Mouse (Mus musculus): ENCODE measurements around the gene Ptgr1.

The Ptgr1 gene

DNA sequence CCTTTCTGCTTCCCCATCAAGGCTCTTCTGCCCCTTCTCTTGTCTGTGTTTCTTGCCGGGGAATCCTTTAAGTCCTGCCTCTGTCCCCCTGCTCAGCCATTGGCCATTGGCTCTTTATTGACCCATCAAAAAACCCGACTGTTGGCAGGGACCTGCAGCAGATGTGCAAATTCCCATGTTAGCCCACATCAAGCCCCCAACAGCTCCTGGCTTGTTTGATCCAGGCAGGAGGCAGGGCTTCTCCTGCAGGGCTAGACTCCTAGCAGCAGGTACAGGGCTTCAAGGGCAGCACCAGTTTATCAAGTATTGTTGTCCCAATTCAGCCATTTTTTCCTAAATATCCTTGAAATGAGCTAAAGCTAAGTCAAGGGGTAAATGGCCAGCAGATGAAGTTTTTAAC is 60.8 kb downstream of the Ptgr1 start:
- no peak for DNase-seq (ENCODE audit: low read depth, low spot score)

DNA sequence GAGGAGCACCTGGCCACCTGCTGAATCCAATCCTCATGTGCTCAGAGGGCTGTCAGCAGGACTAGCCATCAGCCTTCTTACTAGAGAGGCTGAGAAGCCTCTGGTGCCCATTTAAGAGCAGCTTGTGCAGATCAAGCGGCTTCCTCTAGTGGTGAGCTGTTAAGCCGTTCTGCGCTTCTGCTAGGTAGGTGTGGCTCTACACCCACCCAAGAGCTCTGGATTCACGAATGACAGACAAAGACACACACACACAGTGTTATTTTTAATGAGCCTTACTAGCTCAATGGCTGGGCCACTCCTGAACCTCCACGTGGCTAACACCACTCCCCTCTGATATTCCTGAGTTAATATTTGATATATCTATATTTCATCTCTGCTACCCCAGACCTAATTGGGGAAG is 61.3 kb downstream of the Ptgr1 start:
- peak; percentile 58 for DNase-seq (ENCODE audit: low read depth, low spot score)

DNA sequence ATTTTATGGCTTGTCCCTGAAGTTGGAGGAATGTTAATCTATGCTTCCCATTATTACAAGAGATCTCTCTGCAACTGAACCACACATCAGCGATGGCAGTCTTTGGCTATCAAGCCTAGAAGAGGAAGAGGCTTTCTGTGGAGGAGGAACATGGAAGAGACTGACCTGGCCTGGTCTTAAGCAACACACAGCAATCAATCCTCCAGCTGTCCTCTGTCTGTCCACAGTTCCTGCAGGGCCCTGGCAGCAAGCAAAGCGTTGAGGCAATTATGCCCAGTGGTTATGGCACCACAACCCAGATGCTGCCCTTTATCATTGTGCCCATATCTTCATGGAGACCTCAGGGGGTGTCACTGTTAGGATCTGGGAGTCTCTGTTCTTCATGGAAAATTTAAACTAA is 63.0 kb downstream of the Ptgr1 start:
- no peak for DNase-seq (ENCODE audit: low read depth, low spot score)

Measured in brain, adult 2 months (tissue).